Mouse (Mus musculus) small intestine, adult 2 months (tissue): Measurements from ENCODE around the gene Zic2.

Source experiments
- CTCF ChIP-seq: fragments of 200-500 bp; IDR thresholded peaks from 2 replicates; pipeline ENCODE4 v1.5.1; 2012; ENCODE audit warnings: low read depth, mild to moderate bottlenecking, control low read depth, inconsistent platforms, low read length, moderate library complexity, mixed read lengths; ENCODE audit not compliant: insufficient replicate concordance, insufficient read length; ENCODE audit errors: extremely low read depth
- POLR2A ChIP-seq: fragments of 200-500 bp; IDR thresholded peaks from 2 replicates; pipeline ENCODE4 v1.6.1; 2012; ENCODE audit warnings: low read depth, mild to moderate bottlenecking, control low read depth, inconsistent platforms, low read length, moderate library complexity

DNA sequence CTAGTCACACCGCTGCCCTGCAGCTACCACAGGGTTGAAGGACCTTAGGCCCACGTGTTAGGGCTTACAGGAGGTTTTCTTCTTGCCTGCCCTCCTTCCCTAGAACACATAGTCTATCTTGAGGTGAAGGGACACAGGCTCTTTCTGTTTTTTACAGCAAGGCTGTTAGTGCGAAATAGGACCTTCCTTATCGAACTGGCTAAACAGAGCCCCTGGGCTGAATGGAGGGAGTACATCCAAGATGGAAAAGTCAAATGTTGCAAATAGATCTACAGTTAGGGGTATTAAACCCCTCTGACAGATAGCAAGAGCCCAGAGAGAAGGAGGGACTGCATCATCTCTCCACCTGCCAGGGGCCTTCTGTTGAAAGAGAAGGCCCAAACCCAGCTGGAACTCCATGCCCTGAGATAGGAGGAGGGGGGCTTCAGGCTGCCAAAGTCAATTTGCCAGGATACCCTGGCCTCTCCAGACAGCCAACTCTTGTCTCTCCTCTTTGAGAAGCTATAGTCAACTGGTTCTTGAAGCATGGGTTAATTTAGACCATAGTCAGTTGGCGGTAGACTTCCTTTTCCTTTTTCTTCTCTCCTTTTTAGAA is 23.6 kb upstream of the Zic2 start:
- TF ChIP-seq CTCF (no peak), POLR2A (no peak)
